Mouse (Mus musculus) embryonic facial prominence, embryonic 10.5 days (tissue): Measurements from ENCODE around the gene Eaf2. TPM values are rescaled to one million over a fixed set of nuclear protein-coding genes. Genes with fewer than 3 reads are reported as not detected.

Experiments
- microRNA-seq: library from miRNA; unstranded; fragments of <30 nt; microRNA quantifications from one replicate; pipeline ENCODE4, GENCODE M21; 2017
- polyA plus RNA-seq: library from polyadenylated mRNA; unstranded; fragments of >200 nt; fragmentation: Nextera tagmentation; extraction: Ambion mirVana; gene quantifications from 2 replicates; pipeline ENCODE4 v1.2.1, GENCODE M21; 2016

The Eaf2 gene
- polyA plus RNA-seq, 1 experiment from 2014 or later, result 1.4 TPM

Small RNA genes lying within 50 kb of the gene (microRNA-seq; reads per million reads assigned to microRNA genes)
- gene Gm22617, result not detected

Other genes with a start within 250 kb of the Eaf2 start
- gene Cd86, start 208.9 kb downstream of the Eaf2 start, polyA plus RNA-seq, result 0.62 and 0.93 TPM in 2 replicates
- 1.0 and 1.7 TPM in 2 replicates for gene Ildr1, start 181.0 kb downstream of the Eaf2 start, polyA plus RNA-seq
- 2.0 and 3.0 TPM in 2 replicates for gene Slc15a2, start 90.0 kb downstream of the Eaf2 start, polyA plus RNA-seq
- 69.2 and 74.6 TPM in 2 replicates for gene Iqcb1, start 46.6 kb downstream of the Eaf2 start, polyA plus RNA-seq
- 76.0 and 80.5 TPM in 2 replicates for gene Golgb1, start 137 bp upstream of the Eaf2 start, polyA plus RNA-seq
- 1.5 and 3.0 TPM in 2 replicates for gene Hcls1, start 60.0 kb upstream of the Eaf2 start, polyA plus RNA-seq
- gene Fbxo40, start 115.5 kb upstream of the Eaf2 start, polyA plus RNA-seq, result 0.15 and 0.46 TPM in 2 replicates
- 11.9 and 14.3 TPM in 2 replicates for gene Polq, start 136.8 kb upstream of the Eaf2 start, polyA plus RNA-seq